Mouse (Mus musculus) layer of hippocampus, postnatal 14 days (tissue): ENCODE results near the gene Bdh1. TPM values are rescaled to one million over a fixed set of nuclear protein-coding genes. Genes with fewer than 3 reads are reported as not detected.

Experiments used
- DNase-seq, 2 experiments: peaks; one replicate each; pipeline ENCODE4 v3.0.0; 2021 to 2022; ENCODE audit warnings: low spot score in 2 of 2, mixed read lengths in 1 of 2
- total RNA-seq, 2 experiments: library from RNA; stranded (reverse); gene quantifications; 2 replicates each; pipeline ENCODE4 v1.2.3; 2021

Gene Bdh1
- total RNA-seq, 2 experiments from 2014 or later: 206 to 224 TPM

- DNase-seq: peak; percentile 50 to 82
Measured at GRCm38 (mm10) chr16:31499681-31500310, 77.7 kb downstream of the Bdh1 start.

GRCm38 (mm10) chr16:31500532-31500931 lies 78.5 kb downstream of the Bdh1 start:
- DNase-seq: no peak

- DNase-seq: peak in 1 of 2 experiments; percentile 60
Measured at GRCm38 (mm10) chr16:31500969-31501750, 79.1 kb downstream of the Bdh1 start.

- DNase-seq: no peak
Measured at GRCm38 (mm10) chr16:31501751-31502365, 79.8 kb downstream of the Bdh1 start.

GRCm38 (mm10) chr16:31506665-31507456 lies 84.8 kb downstream of the Bdh1 start:
- DNase-seq: no peak

- no peak for DNase-seq
Measured at GRCm38 (mm10) chr16:31507457-31507755, 85.3 kb downstream of the Bdh1 start.

GRCm38 (mm10) chr16:31507794-31508526 lies 85.9 kb downstream of the Bdh1 start:
- DNase-seq: no peak

Other genes with a start within 250 kb of the Bdh1 start
- 100 to 1,000 TPM; 102 to 116 TPM for gene Acap2, start 221.0 kb upstream of the Bdh1 start, total RNA-seq
- gene Ppp1r2, start 147.0 kb upstream of the Bdh1 start, total RNA-seq: 10 to 100 TPM; 74.8 to 75.6 TPM
- 10 to 100 TPM; 49.3 to 58.6 TPM for gene Apod, start 107.5 kb upstream of the Bdh1 start, total RNA-seq
- gene Dlg1, start 241.2 kb downstream of the Bdh1 start, total RNA-seq: 10 to 100 TPM; 52.0 to 56.1 TPM